Mouse (Mus musculus) small intestine, adult 2 months (tissue): ENCODE measurements around the gene Tchp. TPM values are rescaled to one million over a fixed set of nuclear protein-coding genes. Genes with fewer than 3 reads are reported as not detected.

Experiments used
- H3K27ac ChIP-seq: fragments of 200-500 bp; 2 replicates; pipeline ENCODE4 v1.5.1; 2012; ENCODE audit warnings: low read depth, low read length, control low read depth, inconsistent platforms; ENCODE audit not compliant: insufficient read depth
- H3K27me3 ChIP-seq: fragments of 200-500 bp; 2 replicates; pipeline ENCODE4 v1.6.1; 2012; ENCODE audit warnings: mild to moderate bottlenecking, moderate library complexity, low read length, inconsistent platforms; ENCODE audit not compliant: control insufficient read depth, insufficient read depth
- H3K36me3 ChIP-seq: fragments of 200-500 bp; 2 replicates; pipeline ENCODE4 v1.6.1; 2012; ENCODE audit warnings: mild to moderate bottlenecking, low read length, control low read depth, inconsistent platforms; ENCODE audit not compliant: control insufficient read depth, insufficient read depth
- H3K4me1 ChIP-seq: fragments of 200-500 bp; 2 replicates; pipeline ENCODE4 v1.6.1; 2012; ENCODE audit warnings: low read length, inconsistent platforms, mixed read lengths; ENCODE audit not compliant: control insufficient read depth, insufficient read depth, insufficient read length
- H3K4me3 ChIP-seq: fragments of 200-500 bp; 2 replicates; pipeline ENCODE4 v1.5.1; 2012; ENCODE audit warnings: low read depth, mild to moderate bottlenecking, control low read depth, inconsistent platforms, low read length, moderate library complexity
- CTCF ChIP-seq: fragments of 200-500 bp; IDR thresholded peaks from 2 replicates; pipeline ENCODE4 v1.5.1; 2012; ENCODE audit warnings: low read depth, mild to moderate bottlenecking, control low read depth, inconsistent platforms, low read length, moderate library complexity, mixed read lengths; ENCODE audit not compliant: insufficient replicate concordance, insufficient read length; ENCODE audit errors: extremely low read depth
- POLR2A ChIP-seq: fragments of 200-500 bp; IDR thresholded peaks from 2 replicates; pipeline ENCODE4 v1.6.1; 2012; ENCODE audit warnings: low read depth, mild to moderate bottlenecking, control low read depth, inconsistent platforms, low read length, moderate library complexity
- WGBS: fragments of 180-500 bp; shearing (Covaris S2); methylation state at CpG from one replicate; pipeline ENCODE4 v1.1.7; 2018; 5-methylcytosine and 5-hydroxymethylcytosine counted together
- polyA plus RNA-seq: library from polyadenylated mRNA; depleted of rRNA; stranded (reverse); fragments of >200 nt; gene quantifications from 2 replicates; pipeline ENCODE4 v1.2.3, GENCODE M21; 2012; rRNA removed

The Tchp gene
- 2.8 and 4.4 TPM in 2 replicates for polyA plus RNA-seq

DNA sequence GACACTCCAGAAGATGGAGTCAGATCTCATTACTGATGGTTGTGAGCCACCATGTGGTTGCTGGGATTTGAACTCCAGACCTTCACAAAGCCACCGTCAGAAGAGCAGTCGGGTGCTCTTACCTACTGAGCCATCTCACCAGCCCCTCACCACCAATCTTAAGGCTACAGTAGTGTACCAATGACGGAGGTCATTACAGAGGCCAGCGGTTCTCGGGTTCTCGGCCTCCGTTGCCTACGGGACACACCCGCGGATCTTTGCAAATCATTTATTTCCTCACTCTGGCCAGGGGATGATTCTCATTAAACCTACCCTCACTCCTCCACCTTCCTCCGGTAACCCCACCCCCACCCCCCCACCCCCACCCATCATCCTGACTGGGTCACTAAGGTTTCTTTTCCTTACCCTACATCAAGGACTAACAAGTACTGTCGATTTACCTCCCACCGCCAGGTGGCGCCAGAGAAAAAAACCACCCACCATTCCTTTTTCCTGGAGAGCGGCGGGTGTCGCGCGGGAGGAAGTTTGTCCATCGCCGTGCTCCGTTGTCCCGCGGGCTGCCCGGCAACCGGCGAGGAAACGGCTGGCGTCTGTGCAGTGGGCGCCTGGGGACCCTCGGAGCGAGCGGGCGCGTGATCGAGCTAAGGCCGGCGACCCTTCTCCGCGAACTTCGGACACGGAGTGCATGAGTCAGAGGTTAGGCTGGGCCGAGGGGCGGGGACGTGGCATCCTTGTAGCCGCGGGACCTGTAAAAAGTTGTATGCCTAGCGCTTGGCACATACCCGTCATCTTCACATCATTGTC is at the start of gene Tchp:
TSS of gene Tchp (plus strand) at position 496 of the 804 bp plus-strand sequence.
- no peaks in the 10 kb centered on the region for H3K27me3 ChIP-seq
- no peak; the same call in 1 of the 2 replicates for TF ChIP-seq POLR2A
- peak; percentile 81; the same call in 1 of the 2 replicates for TF ChIP-seq CTCF
- H3K36me3 ChIP-seq: peaks cover 9% of the 10 kb centered on the region
- 6% methylated on average over 49 of the region's 49 CpGs for WGBS
- no peaks in the 10 kb centered on the region for H3K4me1 ChIP-seq
- H3K4me3 ChIP-seq: peak within 1 kb of the TSS; percentile 100
- no peak within 1 kb of the TSS for H3K27ac ChIP-seq

DNA sequence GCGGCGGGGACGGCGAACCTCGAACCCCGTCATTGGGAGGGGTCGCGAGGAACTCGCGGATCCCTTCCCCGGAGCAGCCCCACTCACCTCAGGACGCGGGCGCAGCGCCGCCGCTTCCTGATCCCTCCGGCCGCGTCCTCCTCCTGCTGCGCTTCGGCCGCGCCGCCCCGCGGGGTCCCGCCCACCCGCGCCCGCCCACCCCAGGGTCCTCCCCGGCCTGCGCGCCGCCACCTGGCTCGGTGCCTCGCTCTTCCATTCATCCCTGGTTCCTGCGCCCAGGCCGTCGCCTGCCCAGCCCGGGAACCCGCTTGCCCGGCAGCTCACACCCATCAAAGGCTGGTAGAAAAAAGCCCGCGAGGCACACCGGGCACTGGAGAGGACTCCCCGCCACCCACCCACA is 49.3 kb upstream of the Tchp start, which contains the start of gene Trpv4:
TSS of gene Trpv4 (minus strand) at position 167 of the 400 bp plus-strand sequence.
- H3K27me3 ChIP-seq: peaks cover 20% of the 10 kb centered on the region
- H3K4me3 ChIP-seq: peak within 1 kb of the TSS; percentile 48
- no peaks in the 10 kb centered on the region for H3K36me3 ChIP-seq
- H3K27ac ChIP-seq: no peak within 1 kb of the TSS
- H3K4me1 ChIP-seq: no peaks in the 10 kb centered on the region; the same call in 1 of the 2 replicates
- no peak for TF ChIP-seq CTCF
- no peak for TF ChIP-seq POLR2A
- WGBS: under 1% methylated on average over 47 of the region's 47 CpGs

DNA sequence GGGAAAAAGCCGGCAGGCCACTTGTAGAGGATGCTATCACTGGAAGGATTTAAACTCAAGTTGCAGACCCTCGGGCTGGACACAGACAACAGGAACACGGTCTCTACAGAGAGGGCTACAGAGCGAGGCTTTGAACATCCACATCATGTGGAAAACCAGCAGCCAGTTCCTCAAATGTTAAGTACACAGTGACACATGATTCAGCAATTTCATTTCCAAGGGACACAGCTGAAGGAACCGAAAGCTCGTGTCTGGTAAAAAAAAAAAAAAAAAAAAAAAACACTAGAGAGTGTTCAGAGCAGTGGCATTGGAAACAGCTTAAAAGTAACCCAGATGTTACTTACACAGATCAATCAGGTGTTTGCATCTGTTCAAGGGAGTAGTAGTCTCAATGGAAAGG is 46.5 kb upstream of the Tchp start:
- Histone ChIP-seq H3K27me3 (peaks cover 20% of the 10 kb centered on the region), H3K36me3 (no peaks in the 10 kb centered on the region), H3K4me1 (no peaks in the 10 kb centered on the region), H3K4me3 (no peak overlapping the region), H3K27ac (no peak overlapping the region)
- TF ChIP-seq POLR2A: no peak
- TF ChIP-seq CTCF: no peak
- WGBS: 47% methylated on average over 6 of the region's 6 CpGs

DNA sequence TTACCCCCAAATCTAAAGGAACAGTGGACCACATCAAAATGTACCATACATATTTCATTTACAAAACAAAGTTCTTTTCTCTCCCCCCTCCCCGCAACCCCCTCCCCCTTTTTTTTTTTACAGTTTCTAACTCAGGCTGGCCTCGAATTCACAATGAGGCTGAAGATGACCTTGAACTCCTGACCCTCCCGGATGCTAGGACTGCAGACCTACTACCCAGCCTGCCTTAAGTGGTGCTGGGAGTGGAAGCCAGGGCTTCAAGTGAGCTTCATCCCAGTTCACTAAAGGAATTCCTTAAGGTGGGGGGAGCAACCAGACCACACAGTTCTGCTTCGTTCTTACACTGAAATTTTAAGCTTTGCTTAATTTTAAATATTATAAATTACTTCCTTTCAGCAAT is 43.4 kb upstream of the Tchp start:
- H3K4me3 ChIP-seq: no peak overlapping the region
- H3K4me1 ChIP-seq: no peaks in the 10 kb centered on the region
- H3K36me3 ChIP-seq: peaks cover 2% of the 10 kb centered on the region; the same call in 1 of the 2 replicates
- WGBS: 76% methylated on average over 4 of the region's 4 CpGs
- no peaks in the 10 kb centered on the region for H3K27me3 ChIP-seq
- H3K27ac ChIP-seq: no peak overlapping the region
- no peak for TF ChIP-seq CTCF
- no peak for TF ChIP-seq POLR2A

DNA sequence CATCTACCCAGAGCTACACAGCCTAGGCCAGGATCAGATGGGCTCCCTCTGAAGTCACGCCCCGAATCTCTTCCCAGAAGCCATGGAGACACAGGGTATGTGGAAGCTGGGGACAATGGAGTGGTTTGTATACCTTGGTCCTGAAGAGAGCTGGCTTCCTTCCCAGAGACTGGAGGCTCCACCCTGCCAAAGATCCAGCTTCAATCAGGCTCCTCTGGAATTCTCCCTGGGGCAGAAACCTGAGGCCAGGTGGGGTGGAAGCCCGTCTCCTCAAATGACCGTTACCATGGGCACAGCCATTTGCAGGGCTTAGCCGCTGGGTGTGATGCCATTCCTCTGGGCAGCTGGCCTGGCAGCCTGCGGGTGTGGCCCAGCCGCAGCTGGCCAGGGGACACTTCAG is 42.8 kb upstream of the Tchp start:
- H3K27me3 ChIP-seq: no peaks in the 10 kb centered on the region
- no peak for TF ChIP-seq POLR2A
- no peak for TF ChIP-seq CTCF
- no peak overlapping the region for H3K27ac ChIP-seq
- H3K4me3 ChIP-seq: no peak overlapping the region
- peaks cover 4% of the 10 kb centered on the region for H3K36me3 ChIP-seq
- 44% methylated on average over 7 of the region's 7 CpGs for WGBS
- no peaks in the 10 kb centered on the region for H3K4me1 ChIP-seq

DNA sequence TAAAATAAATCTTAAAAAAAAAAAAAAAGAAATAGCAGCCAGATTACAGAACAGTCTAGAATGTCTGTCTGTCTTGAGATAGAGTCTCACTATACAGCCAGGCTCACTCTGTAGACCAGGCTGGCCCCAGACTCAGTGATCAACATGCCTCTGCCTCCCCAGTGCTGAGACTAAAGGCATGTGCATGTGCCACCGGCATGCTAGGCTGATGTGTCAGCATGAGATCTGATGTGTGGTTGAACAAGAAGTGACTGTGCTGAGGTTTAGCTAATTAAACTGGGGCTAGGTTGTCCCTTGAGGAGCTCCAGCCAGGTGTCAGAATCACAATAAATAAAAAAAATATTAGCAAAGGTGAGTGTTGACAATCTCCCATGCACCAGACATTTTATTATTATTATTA is 40.9 kb upstream of the Tchp start:
- H3K4me1 ChIP-seq: no peaks in the 10 kb centered on the region
- no peak for TF ChIP-seq CTCF
- TF ChIP-seq POLR2A: no peak
- H3K36me3 ChIP-seq: peaks cover 11% of the 10 kb centered on the region
- H3K27me3 ChIP-seq: no peaks in the 10 kb centered on the region
- 69% methylated on average over 1 of the region's 1 CpGs for WGBS
- H3K27ac ChIP-seq: no peak overlapping the region
- no peak overlapping the region for H3K4me3 ChIP-seq

DNA sequence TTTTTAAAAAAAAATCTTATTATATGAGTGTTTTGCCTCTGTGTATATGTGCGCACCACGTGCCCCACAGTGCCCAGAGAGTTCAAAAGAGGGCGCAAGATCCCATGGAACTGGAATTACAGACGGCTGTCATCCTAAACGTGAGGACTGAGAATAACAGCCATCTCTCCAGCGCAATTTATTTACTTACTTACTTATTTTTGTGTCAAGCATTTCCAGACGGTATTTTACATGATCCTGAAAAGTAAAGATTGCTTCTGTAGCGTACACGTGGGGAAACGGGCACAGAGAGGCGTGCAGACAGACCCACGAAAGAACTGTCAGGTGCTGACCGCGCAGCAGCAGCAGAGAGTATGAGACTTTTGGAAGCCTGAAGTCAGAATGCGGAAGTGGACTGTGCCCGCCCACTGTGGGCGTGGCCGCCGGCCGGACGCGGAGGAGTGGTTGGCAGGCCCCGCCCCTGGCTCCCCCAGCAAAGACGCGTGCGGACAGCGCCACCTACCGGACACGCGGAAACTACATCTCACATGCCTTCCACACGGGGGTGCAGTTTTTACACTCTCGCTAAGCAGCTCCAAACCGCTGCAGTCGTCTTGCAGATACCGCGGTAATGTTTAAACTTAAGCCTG is 40.2 kb upstream of the Tchp start:
- no peaks in the 10 kb centered on the region for H3K4me1 ChIP-seq
- peaks cover 11% of the 10 kb centered on the region for H3K36me3 ChIP-seq
- WGBS: 1% methylated on average over 36 of the region's 36 CpGs
- peak overlapping the region; percentile 45 for H3K4me3 ChIP-seq
- peak overlapping the region; percentile 36; the same call in 1 of the 2 replicates for H3K27ac ChIP-seq
- TF ChIP-seq CTCF (peak; percentile 100), POLR2A (peak; percentile 75)
- H3K27me3 ChIP-seq: no peaks in the 10 kb centered on the region
